8 mouse cellular contexts compared by ENCODE assay signal in genomic region chr6:5413282-5413681, GRCm38 (mm10). TPM values are rescaled to one million over a fixed set of nuclear protein-coding genes. Genes with fewer than 3 reads are reported as not detected.
A peak's percentile ranks its signal among the peaks of the same experiment; 100 is the strongest.
DNase-seq lines count a peak whose midpoint lies in the region; ATAC-seq and TF ChIP-seq lines count a peak whose summit lies in the region.

No protein-coding gene starts in this region.

- H3K4me3 ChIP-seq in kidney, embryonic 16.5 days (ENCODE audit: low read length), result no peak overlapping the region
- H3K4me3 ChIP-seq in heart, embryonic 11.5 days (ENCODE audit: low read depth, low read length), result no peak overlapping the region
- no peak overlapping the region for H3K4me3 ChIP-seq in layer of hippocampus, adult 2 months
- H3K4me3 ChIP-seq in liver, embryonic 12.5 days, result no peak overlapping the region

- peak; percentile 34 to 46 for DNase-seq in kidney, postnatal 36 days
- peak; percentile 89 for DNase-seq in adrenal gland, postnatal 14 days
- peak; percentile 63 for DNase-seq in ovary, postnatal 36 days (ENCODE audit: low spot score)
- no peak for DNase-seq in layer of hippocampus, adult 2 months (ENCODE audit: low spot score in 2 of 2)

- H3K36me3 ChIP-seq in kidney, embryonic 16.5 days (ENCODE audit: insufficient read depth, low read length), result no peaks in the 10 kb centered on the region
- no peaks in the 10 kb centered on the region for H3K36me3 ChIP-seq in heart, embryonic 11.5 days (ENCODE audit: control insufficient read depth, insufficient read depth, low read length)
- no peaks in the 10 kb centered on the region for H3K36me3 ChIP-seq in liver, embryonic 12.5 days

- WGBS in kidney, embryonic 16.5 days, result 53% methylated on average over 8 of the region's 8 CpGs
- 26% methylated on average over 8 of the region's 8 CpGs for WGBS in heart, embryonic 11.5 days (ENCODE audit: insufficient replicate concordance)
- 28% methylated on average over 8 of the region's 8 CpGs for WGBS in liver, embryonic 12.5 days (ENCODE audit: insufficient replicate concordance)

- H3K4me2 ChIP-seq in kidney, embryonic 16.5 days (replicated peaks; ENCODE audit: low read depth, low read length), result no peak overlapping the region
- no peak overlapping the region for H3K4me2 ChIP-seq in heart, embryonic 11.5 days
- no peak overlapping the region for H3K4me2 ChIP-seq in liver, embryonic 12.5 days

- no peaks in the 10 kb centered on the region for H3K27me3 ChIP-seq in kidney, embryonic 16.5 days (ENCODE audit: insufficient read depth, low read length)
- H3K27me3 ChIP-seq in heart, embryonic 11.5 days (ENCODE audit: control insufficient read depth, insufficient read depth, low read length), result no peaks in the 10 kb centered on the region
- H3K27me3 ChIP-seq in liver, embryonic 12.5 days (replicated peaks), result no peaks in the 10 kb centered on the region; the same call in 1 of the 2 replicates

- no peaks in the 10 kb centered on the region for H3K9me3 ChIP-seq in kidney, embryonic 16.5 days (ENCODE audit: low read length)
- H3K9me3 ChIP-seq in heart, embryonic 11.5 days (replicated peaks; ENCODE audit: control insufficient read depth, low read length), result no peaks in the 10 kb centered on the region
- H3K9me3 ChIP-seq in liver, embryonic 12.5 days (replicated peaks), result no peaks in the 10 kb centered on the region

- no peak for ATAC-seq in kidney, embryonic 16.5 days (ENCODE audit: low FRiP score, low TSS enrichment)
- no peak; the same call in 1 of the 2 replicates for ATAC-seq in heart, embryonic 11.5 days (replicated peaks; ENCODE audit: insufficient number of reproducible peaks, low FRiP score, low TSS enrichment)
- ATAC-seq in frontal cortex, adult (ENCODE audit: low TSS enrichment), result no peak
- ATAC-seq in liver, embryonic 12.5 days, result no peak

- H3K9ac ChIP-seq in kidney, embryonic 16.5 days (replicated peaks; ENCODE audit: low read length), result no peak overlapping the region
- H3K9ac ChIP-seq in heart, embryonic 11.5 days (ENCODE audit: low read depth, low read length), result 0 out of 2 replicates have a peak overlapping the region, but pooled peaks have one; percentile 4
- H3K9ac ChIP-seq in liver, embryonic 12.5 days, result no peak overlapping the region

- no peaks in the 10 kb centered on the region for H3K4me1 ChIP-seq in kidney, embryonic 16.5 days (ENCODE audit: insufficient read depth, low read length)
- peaks cover 8% of the 10 kb centered on the region; the same call in 1 of the 2 replicates for H3K4me1 ChIP-seq in heart, embryonic 11.5 days (ENCODE audit: control insufficient read depth, insufficient read depth, low read length)
- H3K4me1 ChIP-seq in liver, embryonic 12.5 days, result no peaks in the 10 kb centered on the region; the same call in 1 of the 2 replicates

- no peak overlapping the region for H3K27ac ChIP-seq in kidney, embryonic 16.5 days (ENCODE audit: low read length)
- H3K27ac ChIP-seq in heart, embryonic 11.5 days (ENCODE audit: low read depth, low read length), result no peak overlapping the region
- H3K27ac ChIP-seq in layer of hippocampus, adult 2 months, result no peak overlapping the region
- no peak overlapping the region for H3K27ac ChIP-seq in liver, embryonic 12.5 days

- no peak for TF ChIP-seq CTCF in layer of hippocampus, adult 2 months (conservative IDR thresholded peaks at IDR 0.05)

RNA-seq across cellular contexts. Expression of gene Asb4, which starts 30.1 kb away (rescaled TPM):
- polyA plus RNA-seq in kidney, embryonic 16.5 days (2015; fragmentation: Nextera tagmentation; extraction: Ambion mirVana), result 23.0 and 23.4 TPM in 2 replicates
- total RNA-seq in adrenal gland, postnatal 14 days (2021), result 5.3 and 5.7 TPM in 2 replicates
- 58.4 and 70.1 TPM in 2 replicates for polyA plus RNA-seq in heart, embryonic 11.5 days (2014; fragmentation: Nextera tagmentation; extraction: Ambion mirVana)
- under 1 TPM; 0.22 to 0.36 TPM for total RNA-seq in layer of hippocampus, adult 2 months (2021)
- polyA plus RNA-seq in liver, embryonic 12.5 days (2016; fragmentation: Nextera tagmentation; extraction: Ambion mirVana), result 35.6 and 35.9 TPM in 2 replicates

Comparison
In these comparisons a context has a peak if more than half of its experiments do, and no peak if none do; other contexts are left out.
1. DNase-seq: peak in kidney, postnatal 36 days (2 of 2), adrenal gland, postnatal 14 days (single experiment) and ovary, postnatal 36 days (single experiment); none in layer of hippocampus, adult 2 months (0 of 2).